Mouse (Mus musculus): ENCODE measurements at regions not wholly inside any gene's neighbourhood (a gene's known extent, or its start where the extent isn't known, plus 50 kb on each side); places are given as distances from the start of the nearest gene placed in this dataset.

GRCm38 (mm10) chr13:71138745-71139312, 297.2 kb upstream of the Adamts16 start:
- TF ChIP-seq CTCF (IDR thresholded peaks at IDR 0.05 in 2 of 3, conservative IDR thresholded peaks at IDR 0.05 in 1 of 3; ENCODE audit: control insufficient read depth in 1 of 3, insufficient read depth in 1 of 3, low read depth in 2 of 3, low read length in 3 of 3, poor library complexity in 1 of 3, severe bottlenecking in 1 of 3): no peak
- TF ChIP-seq E2F4 (IDR thresholded peaks at IDR 0.05; ENCODE audit: borderline replicate concordance, low read depth, low read length): no peak
- no peak for TF ChIP-seq POLR2AphosphoS2 (IDR thresholded peaks at IDR 0.05; ENCODE audit: low read length)
- TF ChIP-seq RAD21 (IDR thresholded peaks at IDR 0.05; ENCODE audit: low read depth, low read length): no peak
- no peak for TF ChIP-seq CHD2 (IDR thresholded peaks at IDR 0.05; ENCODE audit: low read length)
- no peak for TF ChIP-seq MYB (IDR thresholded peaks at IDR 0.05; ENCODE audit: low read depth, low read length)
- no peak for TF ChIP-seq MXI1 (IDR thresholded peaks at IDR 0.05; ENCODE audit: low read depth, low read length)
- TF ChIP-seq POLR2A (IDR thresholded peaks at IDR 0.05; ENCODE audit: control insufficient read depth in 1 of 2, insufficient read depth in 1 of 2, low read depth in 1 of 2, low read length in 2 of 2, poor library complexity in 1 of 2): no peak
- TF ChIP-seq USF1 (IDR thresholded peaks at IDR 0.05; ENCODE audit: low read depth, low read length): no peak
- no peak for TF ChIP-seq HCFC1 (IDR thresholded peaks at IDR 0.05; ENCODE audit: low read depth, low read length)
- TF ChIP-seq TCF12 (IDR thresholded peaks at IDR 0.05; ENCODE audit: low read depth, low read length): no peak
- no peak for TF ChIP-seq MAX (IDR thresholded peaks at IDR 0.05; ENCODE audit: low read length)
